Mouse (Mus musculus) v-Abl transformed pro-B cells (cell line): ENCODE measurements around the gene Suz12.
"Not testable (repeated sequence)": the region's sequence is repeated elsewhere in the genome, so short reads cannot be mapped to it uniquely, and the experiment has no call there.

Source experiments
- in situ Hi-C, 2 experiments: fragments of 400-800 bp; cut with MboI; formaldehyde crosslinking; loops; one replicate each; pipeline ENCODE4 v1.15.1; 2025; ENCODE audit not compliant: unreplicated experiment in 2 of 2

Gene Suz12

GRCm38 (mm10) chr11:79992592-79993355, at the start of gene Suz12:
Suz12 (plus strand) TSS chr11:79993106.
- in situ Hi-C loops, result no loop called here

GRCm38 (mm10) chr11:79943136-79943535, 49.8 kb upstream of the Suz12 start:
- in situ Hi-C loops, result no loop called here

- in situ Hi-C loops, result no loop called here
Observed at GRCm38 (mm10) chr11:79943601-79944000, 49.3 kb upstream of the Suz12 start.

GRCm38 (mm10) chr11:79947265-79947664, 45.6 kb upstream of the Suz12 start:
- in situ Hi-C loops, result no loop called here

- in situ Hi-C loops, result no loop called here
Observed at GRCm38 (mm10) chr11:79961346-79962124, 31.4 kb upstream of the Suz12 start.

- in situ Hi-C loops, result no loop called here
Observed at GRCm38 (mm10) chr11:79962125-79962876, 30.6 kb upstream of the Suz12 start, which contains the start of gene Utp6. Utp6 (minus strand) TSS chr11:79962390.

- in situ Hi-C loops, result no loop called here
Observed at GRCm38 (mm10) chr11:79962877-79963183, 30.1 kb upstream of the Suz12 start.

- in situ Hi-C loops, result no loop called here
Observed at GRCm38 (mm10) chr11:79963212-79963974, 29.5 kb upstream of the Suz12 start.

GRCm38 (mm10) chr11:79965896-79966295, 27.0 kb upstream of the Suz12 start:
- in situ Hi-C loops, result no loop called here

- in situ Hi-C loops, result no loop called here
Observed at GRCm38 (mm10) chr11:79967752-79968151, 25.2 kb upstream of the Suz12 start.

GRCm38 (mm10) chr11:79973133-79973532, 19.8 kb upstream of the Suz12 start:
- in situ Hi-C loops, result no loop called here

- in situ Hi-C loops, result no loop called here
Observed at GRCm38 (mm10) chr11:79973626-79974476, 19.1 kb upstream of the Suz12 start.

GRCm38 (mm10) chr11:79975377-79975776, 17.5 kb upstream of the Suz12 start:
- in situ Hi-C loops, result no loop called here

GRCm38 (mm10) chr11:79976222-79976621, 16.7 kb upstream of the Suz12 start:
- in situ Hi-C loops, result no loop called here

GRCm38 (mm10) chr11:79976645-79977044, 16.3 kb upstream of the Suz12 start:
- in situ Hi-C loops, result not testable (repeated sequence)

GRCm38 (mm10) chr11:79977061-79977460, 15.8 kb upstream of the Suz12 start:
- in situ Hi-C loops, result not testable (repeated sequence)

- in situ Hi-C loops, result not testable (repeated sequence)
Observed at GRCm38 (mm10) chr11:79977747-79978146, 15.2 kb upstream of the Suz12 start.

- in situ Hi-C loops, result no loop called here
Observed at GRCm38 (mm10) chr11:79986886-79987285, 6.0 kb upstream of the Suz12 start.

GRCm38 (mm10) chr11:79987896-79988295, 5.0 kb upstream of the Suz12 start:
- in situ Hi-C loops, result no loop called here

GRCm38 (mm10) chr11:79990120-79990519, 2.8 kb upstream of the Suz12 start:
- in situ Hi-C loops, result no loop called here
